Mouse (Mus musculus) heart, adult 2 months (tissue): ENCODE results near the gene Sorbs2. TPM values are rescaled to one million over a fixed set of nuclear protein-coding genes. Genes with fewer than 3 reads are reported as not detected.
"Not testable (repeated sequence)": the region's sequence is repeated elsewhere in the genome, so short reads cannot be mapped to it uniquely, and the experiment has no call there.

Source experiments
- DNase-seq, 2 experiments: peaks; one replicate each; pipeline ENCODE4 v3.0.0; 2021
- H3K27ac ChIP-seq: fragments of 200-600 bp; 2 replicates; pipeline ENCODE4 v1.8.1; 2022
- H3K27me3 ChIP-seq: fragments of 200-500 bp; 2 replicates; pipeline ENCODE4 v1.6.1; 2012; ENCODE audit warnings: mild to moderate bottlenecking, low read length, inconsistent platforms, mixed read lengths; ENCODE audit not compliant: control insufficient read depth, insufficient read depth
- H3K36me3 ChIP-seq: fragments of 200-500 bp; 2 replicates; pipeline ENCODE4 v1.6.1; 2012; ENCODE audit warnings: low read length, inconsistent platforms; ENCODE audit not compliant: control insufficient read depth, insufficient read depth
- H3K4me1 ChIP-seq: fragments of 200-500 bp; 2 replicates; pipeline ENCODE4 v1.6.1; 2011; ENCODE audit warnings: low read length; ENCODE audit not compliant: control insufficient read depth, insufficient read depth
- H3K4me3 ChIP-seq: fragments of 200-600 bp; 2 replicates; pipeline ENCODE4 v1.8.1; 2022
- H3K79me2 ChIP-seq: fragments of 200-500 bp; replicated peaks from 2 replicates; pipeline ENCODE4 v1.6.1; 2012; ENCODE audit warnings: mild to moderate bottlenecking, inconsistent platforms, low read length, moderate library complexity, mixed read lengths; ENCODE audit not compliant: control insufficient read depth, insufficient read depth
- H3K9ac ChIP-seq: fragments of 200-500 bp; 2 replicates; pipeline ENCODE4 v1.6.1; 2012; ENCODE audit warnings: low read depth, mild to moderate bottlenecking, control low read depth, inconsistent platforms, low read length, mixed read lengths
- CTCF ChIP-seq: fragments of 200-600 bp; IDR thresholded peaks from 2 replicates; pipeline ENCODE4 v1.8.1; 2022; ENCODE audit warnings: antibody characterized with exemption, mild to moderate bottlenecking, moderate library complexity
- EP300 ChIP-seq: fragments of 200-500 bp; IDR thresholded peaks from 2 replicates; pipeline ENCODE4 v1.6.1; 2011; ENCODE audit warnings: low read depth, low read length, control low read depth; ENCODE audit not compliant: insufficient read depth
- POLR2A ChIP-seq: fragments of 200-500 bp; IDR thresholded peaks from 2 replicates; pipeline ENCODE4 v1.6.1; 2011; ENCODE audit warnings: mild to moderate bottlenecking, low read depth, low read length, control low read depth; ENCODE audit not compliant: insufficient read depth
- WGBS: fragments of 180-500 bp; shearing (Covaris S2); methylation state at CpG from one replicate; pipeline ENCODE4 v1.1.7; 2018; 5-methylcytosine and 5-hydroxymethylcytosine counted together
- intact Hi-C: fragments of 180-260 bp; cut with DNase I; formaldehyde crosslinking; loops from one replicate; pipeline ENCODE4 v1.15.1; 2025
- polyA plus RNA-seq: library from polyadenylated mRNA; depleted of rRNA; stranded (reverse); fragments of >200 nt; gene quantifications from 2 replicates; pipeline ENCODE4 v1.2.3, GENCODE M21; 2012
- total RNA-seq, 2 experiments: library from RNA; stranded (reverse); gene quantifications; 2 replicates each; pipeline ENCODE4 v1.2.3; 2021

The Sorbs2 gene
- total and polyA plus RNA-seq, 3 experiments: 233 to 581 (median 506) TPM

DNA sequence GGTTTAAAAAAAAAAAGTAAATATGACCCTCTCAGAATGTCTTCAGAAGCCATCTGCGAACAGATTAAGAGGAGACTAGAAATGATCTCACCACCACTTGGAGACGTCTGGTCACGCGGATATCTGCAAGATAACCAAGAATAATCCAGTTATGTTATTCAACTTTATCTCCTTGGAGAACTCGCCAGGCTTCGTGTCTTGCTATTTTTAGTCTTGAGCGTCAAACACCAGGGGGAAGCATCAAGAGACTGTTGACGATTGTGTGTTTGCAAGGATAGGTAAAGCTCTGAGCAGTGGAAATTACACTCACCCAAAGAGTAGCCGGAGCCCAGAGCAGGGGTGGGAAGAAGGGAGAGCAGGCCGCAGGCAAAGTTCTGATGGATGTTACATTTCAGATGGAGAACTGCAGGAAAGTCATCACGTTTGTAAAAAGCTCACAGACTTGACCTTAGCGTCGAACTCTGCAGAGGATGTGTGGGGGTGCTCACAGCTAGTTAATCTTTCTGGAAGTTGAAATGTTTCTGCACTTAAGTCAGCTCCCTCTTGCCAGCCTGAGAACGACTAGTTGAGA, 337.4 kb downstream of the Sorbs2 start:
- peak; percentile 39 to 59 for DNase-seq
- intact Hi-C loops: no loop called here
- WGBS: 13% methylated on average over 14 of the region's 14 CpGs
- peak overlapping the region; percentile 84 for H3K27ac ChIP-seq
- H3K9ac ChIP-seq: no peak overlapping the region
- no peaks in the 10 kb centered on the region for H3K27me3 ChIP-seq
- no peak for TF ChIP-seq POLR2A
- TF ChIP-seq EP300: no peak
- peak; percentile 27 for TF ChIP-seq CTCF
- H3K4me3 ChIP-seq: no peak overlapping the region
- peaks cover 1% of the 10 kb centered on the region; the same call in 1 of the 2 replicates for H3K4me1 ChIP-seq
- no peaks in the 10 kb centered on the region for H3K79me2 ChIP-seq
- H3K36me3 ChIP-seq: no peaks in the 10 kb centered on the region

DNA sequence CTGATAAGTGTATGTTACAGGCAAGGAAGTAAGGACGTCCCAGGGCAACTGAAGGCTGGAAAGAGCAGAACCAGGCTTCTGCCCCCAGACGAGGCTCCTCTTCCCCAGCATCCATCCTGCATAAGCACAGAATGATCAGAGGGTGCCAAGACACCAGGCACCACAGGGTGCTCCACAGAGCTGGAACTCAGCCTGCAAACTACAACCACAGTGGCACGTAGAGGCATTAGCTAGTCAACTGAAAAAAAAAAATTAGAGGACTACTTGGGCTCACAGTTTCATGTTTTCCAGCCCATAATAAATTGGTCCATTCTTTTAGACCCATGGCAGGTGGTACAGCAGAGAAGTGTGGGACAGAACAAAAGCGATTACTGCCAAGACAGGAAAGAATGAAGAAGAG, 338.3 kb downstream of the Sorbs2 start:
- H3K4me3 ChIP-seq: no peak overlapping the region
- DNase-seq: no peak
- intact Hi-C loops: loop anchor here (2.0 kb wide), 1 partner anchor 39 kb away; the partner anchor contains the start of gene Pdlim3
- no peaks in the 10 kb centered on the region for H3K79me2 ChIP-seq
- peaks cover 1% of the 10 kb centered on the region; the same call in 1 of the 2 replicates for H3K4me1 ChIP-seq
- no peaks in the 10 kb centered on the region for H3K36me3 ChIP-seq
- TF ChIP-seq EP300 (no peak), POLR2A (no peak), CTCF (no peak)
- H3K27me3 ChIP-seq: no peaks in the 10 kb centered on the region
- no peak overlapping the region for H3K9ac ChIP-seq
- 77% methylated on average over 4 of the region's 4 CpGs for WGBS
- peak overlapping the region; percentile 84 for H3K27ac ChIP-seq

DNA sequence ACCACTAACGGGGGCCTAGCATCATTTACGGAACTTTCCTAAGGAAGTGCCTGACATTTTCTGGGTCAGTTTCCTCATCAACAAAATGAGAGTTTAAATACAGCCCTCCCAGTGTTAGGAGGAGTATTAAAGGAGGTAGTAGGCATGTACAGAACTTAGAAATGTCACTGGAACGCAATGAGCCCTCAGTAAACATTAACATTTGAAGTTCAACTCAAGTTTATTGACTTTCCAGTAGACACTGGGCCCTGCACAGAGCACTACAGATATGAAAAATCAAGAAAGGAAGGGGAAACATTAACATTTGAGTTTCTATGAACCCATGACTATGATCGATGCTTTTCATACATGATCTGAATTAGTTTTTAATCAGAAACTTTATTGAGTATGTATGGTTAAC, 347.5 kb downstream of the Sorbs2 start:
- Histone ChIP-seq H3K79me2 (no peaks in the 10 kb centered on the region), H3K4me1 (no peaks in the 10 kb centered on the region), H3K27me3 (no peaks in the 10 kb centered on the region), H3K36me3 (no peaks in the 10 kb centered on the region), H3K9ac (no peak overlapping the region), H3K4me3 (no peak overlapping the region), H3K27ac (no peak overlapping the region)
- 80% methylated on average over 4 of the region's 4 CpGs for WGBS
- DNase-seq: no peak
- TF ChIP-seq CTCF (no peak), POLR2A (no peak), EP300 (no peak)
- intact Hi-C loops: no loop called here

DNA sequence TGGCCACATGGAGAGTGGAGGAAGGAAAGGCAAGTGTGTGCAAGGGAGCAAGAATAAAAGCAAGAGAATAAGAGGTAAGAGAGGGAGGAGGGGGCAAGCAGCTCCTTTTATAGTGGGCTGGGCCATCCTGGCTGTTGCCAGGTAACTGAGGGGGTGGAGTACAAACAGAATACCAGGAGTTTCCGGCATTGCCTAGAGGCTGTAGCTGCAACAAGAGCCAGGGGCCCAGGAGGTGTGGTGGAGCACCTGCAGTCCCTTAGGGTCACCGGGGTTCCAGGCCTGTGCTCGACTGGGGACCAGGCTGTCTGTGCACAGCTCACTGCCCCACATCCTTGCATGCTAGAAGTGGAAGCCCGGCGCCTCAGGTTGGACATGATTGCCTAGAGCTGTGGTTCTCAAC, 350.1 kb downstream of the Sorbs2 start:
- H3K36me3 ChIP-seq: no peaks in the 10 kb centered on the region
- no peak overlapping the region for H3K9ac ChIP-seq
- DNase-seq: no peak
- intact Hi-C loops: no loop called here
- H3K79me2 ChIP-seq: no peaks in the 10 kb centered on the region
- H3K27me3 ChIP-seq: no peaks in the 10 kb centered on the region
- no peak overlapping the region for H3K27ac ChIP-seq
- no peak overlapping the region for H3K4me3 ChIP-seq
- 62% methylated on average over 5 of the region's 5 CpGs for WGBS
- no peaks in the 10 kb centered on the region for H3K4me1 ChIP-seq
- no peak for TF ChIP-seq CTCF
- no peak for TF ChIP-seq EP300
- TF ChIP-seq POLR2A: no peak

DNA sequence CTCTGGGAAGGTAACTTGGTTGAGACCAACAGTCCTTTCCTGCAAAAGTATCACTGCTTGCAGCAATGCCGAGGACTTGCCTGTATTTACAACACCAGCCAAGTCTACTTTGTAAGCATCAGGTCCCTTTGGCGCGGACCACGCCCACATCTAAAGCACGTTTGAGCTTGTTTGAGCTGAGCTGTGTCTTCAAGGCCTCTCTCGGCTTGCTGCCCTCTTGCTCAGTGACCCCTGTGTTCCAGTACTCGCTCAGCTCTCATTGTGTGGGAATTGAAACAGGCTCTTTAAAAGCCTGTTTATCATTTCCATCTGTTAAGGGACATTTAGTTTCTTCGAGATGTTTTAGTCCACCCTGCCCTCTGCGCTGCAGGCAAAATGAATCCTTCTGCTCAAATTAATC, 350.8 kb downstream of the Sorbs2 start:
- no peak overlapping the region for H3K27ac ChIP-seq
- no peaks in the 10 kb centered on the region for H3K4me1 ChIP-seq
- no peak overlapping the region for H3K4me3 ChIP-seq
- no peak overlapping the region for H3K9ac ChIP-seq
- H3K79me2 ChIP-seq: no peaks in the 10 kb centered on the region
- no peaks in the 10 kb centered on the region for H3K27me3 ChIP-seq
- no peak for DNase-seq
- H3K36me3 ChIP-seq: no peaks in the 10 kb centered on the region
- TF ChIP-seq POLR2A: no peak
- no peak for TF ChIP-seq EP300
- TF ChIP-seq CTCF: no peak
- intact Hi-C loops: no loop called here
- whole genome bisulfite sequencing: 71% methylated on average over 9 of the region's 9 CpGs

DNA sequence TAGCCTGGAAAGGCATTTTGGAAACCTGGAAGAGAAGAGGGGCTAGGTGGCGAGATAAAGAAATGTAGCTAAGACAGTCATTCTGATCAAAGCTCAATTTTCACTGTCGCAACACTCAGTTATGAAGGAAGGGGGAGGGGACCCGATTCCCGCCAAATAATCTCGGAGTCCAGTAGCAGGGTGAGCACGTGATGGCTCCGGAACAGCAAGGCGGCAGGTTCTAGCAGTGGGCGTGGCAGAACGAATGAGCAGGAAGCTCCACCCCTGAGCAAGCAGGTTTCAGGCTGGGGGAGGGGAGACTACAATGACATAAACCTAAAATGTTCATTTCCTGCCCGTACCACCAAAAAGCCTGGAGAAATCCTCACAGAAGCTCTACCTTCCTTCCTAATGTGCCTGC, 364.0 kb downstream of the Sorbs2 start:
- peak; percentile 37 to 38 for DNase-seq
- H3K79me2 ChIP-seq, H3K36me3 ChIP-seq, H3K4me1 ChIP-seq, H3K9ac ChIP-seq, H3K27me3 ChIP-seq, H3K4me3 ChIP-seq: not testable (repeated sequence)
- intact Hi-C loops: loop anchor here (2.0 kb wide), 1 partner anchor 15 kb away; no protein-coding TSS in a partner anchor
- 37% methylated on average over 11 of the region's 11 CpGs for WGBS
- H3K27ac ChIP-seq: peak overlapping the region; percentile 24
